Mouse (Mus musculus) stomach, postnatal 0 days (tissue): Measurements from ENCODE around the gene Asphd2.

ENCODE experiments used
- CTCF ChIP-seq: IDR thresholded peaks from 2 replicates; pipeline ENCODE4 v1.5.1; 2016; ENCODE audit warnings: antibody characterized with exemption, low read depth, mild to moderate bottlenecking, moderate library complexity
- EP300 ChIP-seq: optimal IDR thresholded peaks from 2 replicates; pipeline ENCODE3; 2016; ENCODE audit warnings: antibody characterized with exemption

- TF ChIP-seq CTCF (no peak), EP300 (no peak)
These were observed 35.1 kb downstream of the Asphd2 start for GRCm38 (mm10) chr5:112359520-112359919.
